Mouse (Mus musculus): ENCODE measurements around the gene Tfpi. TPM values are rescaled to one million over a fixed set of nuclear protein-coding genes. Genes with fewer than 3 reads are reported as not detected.

The Tfpi gene
- total RNA-seq, 2 experiments from 2014 or later, result 2.6 to 2.7 TPM

- DNase-seq (ENCODE audit: low spot score in 2 of 2), result no peak
Measured at GRCm38 (mm10) chr2:84474651-84475050, 1.9 kb downstream of the Tfpi start.

- DNase-seq (ENCODE audit: low spot score in 2 of 2), result no peak
Measured at GRCm38 (mm10) chr2:84473941-84474530, 2.5 kb downstream of the Tfpi start.

- no peak for DNase-seq (ENCODE audit: low spot score in 2 of 2)
Measured at GRCm38 (mm10) chr2:84467391-84467790, 9.2 kb downstream of the Tfpi start.

- no peak for DNase-seq (ENCODE audit: low spot score in 2 of 2)
Measured at GRCm38 (mm10) chr2:84464956-84465355, 11.6 kb downstream of the Tfpi start.

GRCm38 (mm10) chr2:84462411-84462810 lies 14.2 kb downstream of the Tfpi start:
- DNase-seq (ENCODE audit: low spot score in 2 of 2), result no peak

GRCm38 (mm10) chr2:84459651-84460177 lies 16.9 kb downstream of the Tfpi start:
- DNase-seq (ENCODE audit: low spot score in 2 of 2), result no peak

- no peak for DNase-seq (ENCODE audit: low spot score in 2 of 2)
Measured at GRCm38 (mm10) chr2:84457221-84457620, 19.4 kb downstream of the Tfpi start.

- DNase-seq (ENCODE audit: low spot score in 2 of 2), result peak; percentile 38 to 82
Measured at GRCm38 (mm10) chr2:84455236-84455799, 21.3 kb downstream of the Tfpi start.

GRCm38 (mm10) chr2:84454551-84455235 lies 21.9 kb downstream of the Tfpi start:
- peak in 1 of 2 experiments; percentile 13 for DNase-seq (ENCODE audit: low spot score in 2 of 2)

- DNase-seq (ENCODE audit: low spot score in 2 of 2), result peak in 1 of 2 experiments; percentile 55
Measured at GRCm38 (mm10) chr2:84454051-84454450, 22.5 kb downstream of the Tfpi start.

- DNase-seq (ENCODE audit: low spot score in 2 of 2), result no peak
Measured at GRCm38 (mm10) chr2:84445499-84445898, 31.1 kb downstream of the Tfpi start.

- DNase-seq (ENCODE audit: low spot score in 2 of 2), result no peak
Measured at GRCm38 (mm10) chr2:84441940-84442339, 34.6 kb downstream of the Tfpi start.

GRCm38 (mm10) chr2:84429724-84430123 lies 46.9 kb downstream of the Tfpi start:
- peak in 1 of 2 experiments; percentile 79 for DNase-seq (ENCODE audit: low spot score in 2 of 2)

- DNase-seq (ENCODE audit: low spot score in 2 of 2), result no peak
Measured at GRCm38 (mm10) chr2:84428836-84429235, 47.7 kb downstream of the Tfpi start.

GRCm38 (mm10) chr2:84426531-84426930 lies 50.0 kb downstream of the Tfpi start:
- DNase-seq (ENCODE audit: low spot score in 2 of 2), result no peak

GRCm38 (mm10) chr2:84425138-84425537 lies 51.4 kb downstream of the Tfpi start, which contains the start of gene Calcrl:
Gene Calcrl (minus strand): TSS chr2:84425411.
- DNase-seq (ENCODE audit: low spot score in 2 of 2), result peak; percentile 34 to 53

- no peak for DNase-seq (ENCODE audit: low spot score in 2 of 2)
Measured at GRCm38 (mm10) chr2:84416501-84416900, 60.1 kb downstream of the Tfpi start.

- no peak for DNase-seq (ENCODE audit: low spot score in 2 of 2)
Measured at GRCm38 (mm10) chr2:84409796-84410592, 66.6 kb downstream of the Tfpi start.

GRCm38 (mm10) chr2:84404834-84405233 lies 71.7 kb downstream of the Tfpi start:
- no peak for DNase-seq (ENCODE audit: low spot score in 2 of 2)

GRCm38 (mm10) chr2:84402713-84403112 lies 73.9 kb downstream of the Tfpi start:
- no peak for DNase-seq (ENCODE audit: low spot score in 2 of 2)

- no peak for DNase-seq (ENCODE audit: low spot score in 2 of 2)
Measured at GRCm38 (mm10) chr2:84396557-84396956, 80.0 kb downstream of the Tfpi start.
